Mouse (Mus musculus) MEL (cell line): Measurements from ENCODE around the gene Olfr18. TPM values are rescaled to one million over a fixed set of nuclear protein-coding genes. Genes with fewer than 3 reads are reported as not detected.

Experiments
- DNase-seq: peaks from one replicate; pipeline ENCODE4 v3.0.0; 2011; ENCODE audit warnings: low read depth, low spot score
- H3K27ac ChIP-seq: 2 replicates; pipeline ENCODE4 v1.5.1; 2012; ENCODE audit warnings: low read depth, mild to moderate bottlenecking, control low read depth, low read length, moderate library complexity; ENCODE audit not compliant: control insufficient read depth
- H3K27me3 ChIP-seq, 2 experiments: fragments of 150-350 bp in 1 of 2; sonication (generic) in 1 of 2; 2 replicates each; pipeline ENCODE4 v1.6.1; 2012; ENCODE audit warnings: low read length in 2 of 2, mild to moderate bottlenecking in 2 of 2, improper control_type of control experiment in 1 of 2, moderate library complexity in 1 of 2; ENCODE audit not compliant: insufficient read depth in 2 of 2, control insufficient read depth in 1 of 2
- H3K36me3 ChIP-seq, 2 experiments: 2 replicates each; pipeline ENCODE4 v1.6.1; 2012 to 2014; ENCODE audit warnings: low read length in 2 of 2, improper control_type of control experiment in 1 of 2, inconsistent platforms in 1 of 2, mild to moderate bottlenecking in 1 of 2; ENCODE audit not compliant: insufficient read depth in 2 of 2, control insufficient read depth in 1 of 2
- H3K4me1 ChIP-seq, 2 experiments: fragments of 150-350 bp in 1 of 2; sonication (generic) in 1 of 2; 2 replicates each; pipeline ENCODE4 v1.6.1; 2012; ENCODE audit warnings: low read length in 2 of 2, improper control_type of control experiment in 1 of 2, mild to moderate bottlenecking in 1 of 2; ENCODE audit not compliant: insufficient read depth in 2 of 2, control insufficient read depth in 1 of 2
- H3K4me3 ChIP-seq, 2 experiments: fragments of 150-350 bp in 1 of 2; sonication (generic) in 1 of 2; 2 replicates each; pipeline ENCODE4 v1.5.1; 2012; ENCODE audit warnings: low read depth in 2 of 2, low read length in 2 of 2, mild to moderate bottlenecking in 2 of 2, moderate library complexity in 2 of 2, control low read depth in 1 of 2, improper control_type of control experiment in 1 of 2; ENCODE audit not compliant: control insufficient read depth in 1 of 2, insufficient read depth in 1 of 2
- H3K79me2 ChIP-seq: 2 replicates; pipeline ENCODE4 v1.6.1; 2012; ENCODE audit warnings: mild to moderate bottlenecking, low read length, moderate library complexity; ENCODE audit not compliant: control insufficient read depth, poor library complexity, insufficient read depth
- H3K9ac ChIP-seq: 2 replicates; pipeline ENCODE4 v1.6.1; 2012; ENCODE audit warnings: low read depth, mild to moderate bottlenecking, control low read depth, low read length, moderate library complexity; ENCODE audit not compliant: control insufficient read depth, poor library complexity, severe bottlenecking
- H3K9me3 ChIP-seq: fragments of 150-350 bp; sonication (generic); replicated peaks from 2 replicates; pipeline ENCODE4 v1.6.1; 2012; ENCODE audit warnings: mild to moderate bottlenecking, low read length, improper control_type of control experiment, moderate library complexity; ENCODE audit not compliant: insufficient read depth
- BHLHE40 ChIP-seq: IDR thresholded peaks from 2 replicates; pipeline ENCODE4 v1.6.1; 2012; ENCODE audit warnings: low read depth, mild to moderate bottlenecking, inconsistent platforms, low read length, improper control_type of control experiment, borderline replicate concordance
- CHD2 ChIP-seq: IDR thresholded peaks from 2 replicates; pipeline ENCODE4 v1.6.1; 2011; ENCODE audit warnings: low read length, improper control_type of control experiment
- E2F4 ChIP-seq: IDR thresholded peaks from 2 replicates; pipeline ENCODE4 v1.6.1; 2011; ENCODE audit warnings: low read depth, low read length, improper control_type of control experiment, borderline replicate concordance
- EP300 ChIP-seq, 2 experiments: IDR thresholded peaks; 2 replicates each; pipeline ENCODE4 v1.6.1; 2011; ENCODE audit warnings: improper control_type of control experiment in 2 of 2, low read length in 2 of 2, low read depth in 1 of 2, mild to moderate bottlenecking in 1 of 2
- GABPA ChIP-seq: IDR thresholded peaks from 2 replicates; pipeline ENCODE4 v1.6.1; 2012; ENCODE audit warnings: low read depth, mild to moderate bottlenecking, inconsistent platforms, low read length, improper control_type of control experiment, moderate library complexity
- GATA1 ChIP-seq: IDR thresholded peaks from 2 replicates; pipeline ENCODE4 v1.6.1; 2011; ENCODE audit warnings: low read depth, low read length, improper control_type of control experiment
- HCFC1 ChIP-seq: IDR thresholded peaks from 2 replicates; pipeline ENCODE4 v1.6.1; 2012; ENCODE audit warnings: low read depth, mild to moderate bottlenecking, inconsistent platforms, low read length, improper control_type of control experiment, moderate library complexity
- KAT2A ChIP-seq: conservative IDR thresholded peaks from 2 replicates; pipeline ENCODE4 v1.6.1; 2012; ENCODE audit warnings: low read depth, low read length, improper control_type of control experiment, inconsistent platforms
- MAFK ChIP-seq: IDR thresholded peaks from 2 replicates; pipeline ENCODE4 v1.6.1; 2011; ENCODE audit warnings: low read depth, mild to moderate bottlenecking, low read length, improper control_type of control experiment, borderline replicate concordance
- MAX ChIP-seq: IDR thresholded peaks from 2 replicates; pipeline ENCODE4 v1.6.1; 2011; ENCODE audit warnings: low read length, improper control_type of control experiment
- MAZ ChIP-seq: IDR thresholded peaks from 2 replicates; pipeline ENCODE4 v1.6.1; 2012; ENCODE audit warnings: low read depth, mild to moderate bottlenecking, inconsistent platforms, low read length, improper control_type of control experiment
- MEF2A ChIP-seq: IDR thresholded peaks from 2 replicates; pipeline ENCODE4 v1.6.1; 2014; ENCODE audit warnings: low read depth, mild to moderate bottlenecking, inconsistent platforms, low read length, improper control_type of control experiment; ENCODE audit not compliant: poor library complexity, insufficient replicate concordance, severe bottlenecking; ENCODE audit errors: extremely low read depth
- MXI1 ChIP-seq: IDR thresholded peaks from 2 replicates; pipeline ENCODE4 v1.6.1; 2011; ENCODE audit warnings: mild to moderate bottlenecking, low read depth, low read length, improper control_type of control experiment
- MYC ChIP-seq: IDR thresholded peaks from 2 replicates; pipeline ENCODE4 v1.6.1; 2011; ENCODE audit warnings: low read depth, mild to moderate bottlenecking, low read length, improper control_type of control experiment, moderate library complexity
- NELFE ChIP-seq: IDR thresholded peaks from 2 replicates; pipeline ENCODE4 v1.6.1; 2011; ENCODE audit warnings: low read depth, low read length, improper control_type of control experiment
- NRF1 ChIP-seq: IDR thresholded peaks from 2 replicates; pipeline ENCODE4 v1.6.1; 2014; ENCODE audit warnings: low read depth, mild to moderate bottlenecking, inconsistent platforms, low read length, improper control_type of control experiment, moderate library complexity; ENCODE audit not compliant: poor library complexity, insufficient read depth, severe bottlenecking
- POLR2AphosphoS5 ChIP-seq: IDR thresholded peaks from 2 replicates; pipeline ENCODE4 v1.6.1; 2012; ENCODE audit warnings: low read depth, borderline replicate concordance, mild to moderate bottlenecking, inconsistent platforms, low read length, moderate library complexity, mixed read lengths
- RAD21 ChIP-seq: IDR thresholded peaks from 2 replicates; pipeline ENCODE4 v1.6.1; 2011; ENCODE audit warnings: mild to moderate bottlenecking, low read depth, low read length, improper control_type of control experiment
- SIN3A ChIP-seq: IDR thresholded peaks from 2 replicates; pipeline ENCODE4 v1.6.1; 2012; ENCODE audit warnings: low read length, improper control_type of control experiment, inconsistent platforms
- TCF12 ChIP-seq: IDR thresholded peaks from 2 replicates; pipeline ENCODE4 v1.6.1; 2014; ENCODE audit warnings: low read depth, mild to moderate bottlenecking, inconsistent platforms, low read length, improper control_type of control experiment, moderate library complexity
- UBTF ChIP-seq: IDR thresholded peaks from 2 replicates; pipeline ENCODE4 v1.6.1; 2012; ENCODE audit warnings: low read depth, mild to moderate bottlenecking, inconsistent platforms, low read length, improper control_type of control experiment, moderate library complexity, borderline replicate concordance; ENCODE audit not compliant: insufficient read depth
- USF2 ChIP-seq, 2 experiments: IDR thresholded peaks; 2 replicates each; pipeline ENCODE4 v1.6.1; 2011 to 2012; ENCODE audit warnings: improper control_type of control experiment in 2 of 2, low read length in 2 of 2, borderline replicate concordance in 1 of 2, inconsistent platforms in 1 of 2, low read depth in 1 of 2, mild to moderate bottlenecking in 1 of 2; ENCODE audit not compliant: insufficient read depth in 1 of 2
- ZNF384 ChIP-seq: IDR thresholded peaks from 2 replicates; pipeline ENCODE4 v1.6.1; 2012; ENCODE audit warnings: low read depth, mild to moderate bottlenecking, inconsistent platforms, low read length, improper control_type of control experiment
- polyA plus RNA-seq, 2 experiments: library from polyadenylated mRNA; stranded (reverse) in 1 of 2; unstranded in 1 of 2; fragments of >175 nt in 1 of 2; fragments of >200 nt in 1 of 2; gene quantifications; 2 replicates each; pipeline versions ENCODE4 v1.2.1 to v1.2.4; 2012; ENCODE audit warnings: low replicate concordance in 2 of 2, low read depth in 1 of 2; ENCODE audit not compliant: insufficient read length in 2 of 2, insufficient read depth in 1 of 2, missing spikeins in 1 of 2
- total RNA-seq: library from RNA; depleted of rRNA; stranded (reverse); fragments of 300-350 nt; gene quantifications from 2 replicates; pipeline ENCODE4 v1.2.3, GENCODE M21; 2012

Gene Olfr18
- total and polyA plus RNA-seq, 3 experiments: not detected

DNA sequence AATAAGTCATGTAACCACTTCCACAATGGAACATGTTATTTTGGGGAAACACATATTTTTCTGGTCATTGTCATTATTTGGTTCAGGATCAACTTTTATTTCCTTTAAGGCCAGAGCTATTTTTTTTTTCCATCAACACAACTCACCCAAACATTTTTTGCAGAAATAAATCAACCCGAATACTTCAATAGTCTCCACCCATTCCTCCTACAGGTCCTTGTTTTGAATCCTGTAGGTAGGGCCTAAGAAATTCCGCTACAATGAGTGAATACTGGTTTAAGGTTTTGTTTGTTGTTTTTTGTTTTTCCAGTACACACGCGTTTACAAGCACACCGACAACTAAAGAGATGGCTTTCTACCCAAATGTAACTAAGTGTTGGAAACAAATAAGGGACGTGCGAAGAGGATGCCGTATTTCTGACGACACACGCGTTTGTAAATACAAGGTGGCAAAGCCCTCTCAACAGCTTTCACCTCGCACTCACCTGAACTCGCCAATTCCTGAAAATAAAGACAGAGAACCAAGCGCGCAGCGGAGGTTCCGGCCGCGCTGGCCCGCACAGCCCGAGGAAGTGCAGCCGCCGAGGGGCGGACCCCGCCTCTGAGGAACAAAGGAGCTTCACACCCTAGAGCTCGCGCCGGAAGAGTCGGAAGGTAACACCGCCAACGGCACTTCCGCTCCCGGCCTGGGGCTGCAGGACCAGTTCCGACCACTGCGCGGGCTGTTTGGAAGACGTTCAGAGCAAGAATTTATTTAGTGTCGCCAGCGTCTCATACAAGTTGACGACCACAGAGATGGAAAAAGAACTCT is 48.8 kb upstream of the Olfr18 start, which contains the start of gene Zfp560 (continued):
- TF ChIP-seq SIN3A (peak; percentile 97), BHLHE40 (no peak), NELFE (peak; percentile 92), GABPA (no peak), RAD21 (no peak; the same call in none of the 2 replicates), POLR2AphosphoS5 (no peak), USF2 (IDR thresholded peaks at IDR 0.05; ENCODE audit: borderline replicate concordance in 1 of 2, insufficient read depth in 1 of 2, low read depth in 1 of 2, low read length in 2 of 2) (no peak), MXI1 (peak; percentile 92), MYC (no peak; the same call in 1 of the 2 replicates), UBTF (peak; percentile 100), GATA1 (0 out of 2 replicates have a peak, but pooled peaks have one; percentile 3), EP300 (IDR thresholded peaks at IDR 0.05; ENCODE audit: low read depth in 1 of 2, low read length in 2 of 2) (peak; percentile 30 to 52; a peak in 3 of 4 replicates), HCFC1 (peak; percentile 97), ZNF384 (peak; percentile 69), KAT2A (no peak; the same call in 1 of the 2 replicates), TCF12 (peak; percentile 89), E2F4 (peak; percentile 76), MAZ (peak; percentile 80), MAX (no peak; the same call in 1 of the 2 replicates)
- TF ChIP-seq, all 39 proteins: peak for 24

DNA sequence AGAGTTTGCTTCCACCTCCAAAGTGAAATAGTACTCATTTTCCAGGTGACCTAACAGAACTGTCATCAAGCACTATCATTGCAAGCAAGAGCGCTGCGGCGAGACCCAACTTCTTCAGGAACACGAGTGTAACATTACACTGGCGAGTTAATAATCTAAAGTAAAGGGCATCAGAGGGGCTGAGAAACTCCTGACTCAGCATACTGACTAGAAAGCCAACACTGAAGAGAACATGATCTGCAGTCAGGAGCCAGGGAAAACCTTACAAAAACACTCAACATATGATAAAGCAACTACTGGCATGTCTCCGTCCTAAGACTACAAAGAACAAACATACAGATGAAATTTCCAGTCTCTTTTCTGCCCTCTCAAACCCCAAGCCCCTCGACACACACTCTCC is 47.8 kb upstream of the Olfr18 start:
- no peak overlapping the region for H3K9ac ChIP-seq
- TF ChIP-seq NRF1 (no peak), TCF12 (no peak), MEF2A (no peak), USF2 (IDR thresholded peaks at IDR 0.05; ENCODE audit: borderline replicate concordance in 1 of 2, insufficient read depth in 1 of 2, low read depth in 1 of 2, low read length in 2 of 2) (no peak), SIN3A (no peak), KAT2A (no peak), MXI1 (0 out of 2 replicates have a peak, but pooled peaks have one; percentile 5), CHD2 (no peak), MAFK (peak; percentile 89), E2F4 (no peak)
- TF ChIP-seq, all 39 proteins: peak for 2
- Histone ChIP-seq H3K9me3 (no peaks in the 10 kb centered on the region), H3K27me3 (no peaks in the 10 kb centered on the region), H3K36me3 (peaks cover 0 to 6% of the 10 kb centered on the region in 2 experiments; a peak in 2 of 4 replicates), H3K79me2 (peaks cover 11% of the 10 kb centered on the region), H3K27ac (no peak overlapping the region), H3K4me3 (peak overlapping the region in 1 of 2 experiments; percentile 68; a peak in 2 of 4 replicates), H3K4me1 (peaks cover 6 to 10% of the 10 kb centered on the region in 2 experiments; a peak in 3 of 4 replicates)
- DNase-seq: peak; percentile 36
